Mouse (Mus musculus) limb, embryonic 13.5 days (tissue): Measurements from ENCODE around the gene Fuom. TPM values are rescaled to one million over a fixed set of nuclear protein-coding genes. Genes with fewer than 3 reads are reported as not detected.
A peak's percentile ranks its signal among the peaks of the same experiment; 100 is the strongest.

Experiments used
- ATAC-seq: fragments of 200-750 bp; cut with Nextera tagmentation; 2 replicates; pipeline ENCODE4 v1.8.0; 2017; ENCODE audit warnings: low read depth, moderate number of reproducible peaks, moderate TSS enrichment; ENCODE audit not compliant: low FRiP score
- H3K27ac ChIP-seq: fragments of 300-500 bp; sonication (generic); 2 replicates; pipeline ENCODE4 v1.5.1; 2015; ENCODE audit warnings: inconsistent platforms, mild to moderate bottlenecking, moderate library complexity
- H3K27me3 ChIP-seq: fragments of 300-500 bp; sonication (generic); 2 replicates; pipeline ENCODE4 v1.6.1; 2015; ENCODE audit warnings: mild to moderate bottlenecking, inconsistent platforms
- H3K36me3 ChIP-seq: fragments of 300-500 bp; sonication (generic); 2 replicates; pipeline ENCODE4 v1.6.1; 2015; ENCODE audit warnings: inconsistent platforms, mild to moderate bottlenecking, moderate library complexity
- H3K4me1 ChIP-seq: fragments of 300-500 bp; sonication (generic); 2 replicates; pipeline ENCODE4 v1.6.1; 2015; ENCODE audit warnings: inconsistent platforms
- H3K4me2 ChIP-seq: fragments of 300-500 bp; sonication (generic); replicated peaks from 2 replicates; pipeline ENCODE4 v1.6.1; 2015; ENCODE audit warnings: inconsistent platforms, mild to moderate bottlenecking, moderate library complexity
- H3K4me3 ChIP-seq: fragments of 300-500 bp; sonication (generic); 2 replicates; pipeline ENCODE4 v1.5.1; 2015; ENCODE audit warnings: moderate library complexity, mild to moderate bottlenecking, inconsistent platforms
- H3K9ac ChIP-seq: fragments of 300-500 bp; sonication (generic); 2 replicates; pipeline ENCODE4 v1.6.1; 2015; ENCODE audit warnings: mild to moderate bottlenecking, inconsistent platforms
- H3K9me3 ChIP-seq: fragments of 300-500 bp; sonication (generic); 2 replicates; pipeline ENCODE4 v1.6.1; 2016; ENCODE audit warnings: inconsistent platforms
- WGBS: fragments of 180-500 bp; shearing (Covaris S2); methylation state at CpG from one replicate; pipeline ENCODE4 v1.1.7; 2015; 5-methylcytosine and 5-hydroxymethylcytosine counted together
- polyA plus RNA-seq: library from polyadenylated mRNA; unstranded; fragments of >200 nt; fragmentation: Nextera tagmentation; extraction: Ambion mirVana; gene quantifications from 2 replicates; pipeline ENCODE4 v1.2.1, GENCODE M21; 2015

Gene Fuom
- polyA plus RNA-seq, 1 experiment from 2014 or later = 24.9 TPM

- H3K4me1 ChIP-seq = peaks cover 23% of the 10 kb centered on the region
- no peaks in the 10 kb centered on the region for H3K9me3 ChIP-seq
- H3K27ac ChIP-seq = no peak overlapping the region
- ATAC-seq = no peak
- peak overlapping the region; percentile 68 for H3K4me2 ChIP-seq
- H3K9ac ChIP-seq = 0 out of 2 replicates have a peak overlapping the region, but pooled peaks have one; percentile 45
- peaks cover 98% of the 10 kb centered on the region for H3K27me3 ChIP-seq
- H3K36me3 ChIP-seq = no peaks in the 10 kb centered on the region
- peak overlapping the region; percentile 41 for H3K4me3 ChIP-seq
- under 1% methylated on average over 33 of the region's 33 CpGs for WGBS
These were observed 54.4 kb downstream of the Fuom start for GRCm38 (mm10) chr7:140047811-140048311.

Other genes starting within 250 kb of the Fuom start
- gene Kndc1, start 207.7 kb downstream of the Fuom start, polyA plus RNA-seq = 0.11 and 0.20 TPM in 2 replicates
- 0.15 TPM in 1 of 2 replicates, not detected in the other for gene Utf1, start 158.7 kb downstream of the Fuom start, polyA plus RNA-seq
- gene 6430531B16Rik, start 123.7 kb downstream of the Fuom start, polyA plus RNA-seq = 0.52 and 0.53 TPM in 2 replicates
- 2.3 and 2.8 TPM in 2 replicates for gene Adam8, start 109.9 kb downstream of the Fuom start, polyA plus RNA-seq
- gene Zfp511, start 66.0 kb downstream of the Fuom start, polyA plus RNA-seq = 38.9 and 41.8 TPM in 2 replicates
- gene Tubgcp2, start 65.8 kb downstream of the Fuom start, polyA plus RNA-seq = 67.4 and 68.0 TPM in 2 replicates
- gene Msx3, start 53.4 kb downstream of the Fuom start, polyA plus RNA-seq = not detected in 2 replicates
- gene Caly, start 19.9 kb downstream of the Fuom start, polyA plus RNA-seq = 1.1 TPM in 2 replicates
- 0.25 TPM in 1 of 2 replicates, not detected in the other for gene Prap1, start 9.0 kb downstream of the Fuom start, polyA plus RNA-seq
- gene Paox, start 13.4 kb upstream of the Fuom start, polyA plus RNA-seq = 18.9 and 19.6 TPM in 2 replicates
- gene Echs1, start 14.0 kb upstream of the Fuom start, polyA plus RNA-seq = 150 and 151 TPM in 2 replicates
- gene Mtg1, start 35.1 kb upstream of the Fuom start, polyA plus RNA-seq = 22.7 and 23.6 TPM in 2 replicates
- gene Sprn, start 52.4 kb upstream of the Fuom start, polyA plus RNA-seq = 0.17 and 0.23 TPM in 2 replicates
- gene Olfr522, start 62.3 kb upstream of the Fuom start, polyA plus RNA-seq = not detected in 2 replicates
- not detected in 2 replicates for gene Olfr523, start 70.8 kb upstream of the Fuom start, polyA plus RNA-seq
- gene Olfr524, start 103.5 kb upstream of the Fuom start, polyA plus RNA-seq = not detected in 2 replicates
- gene Cd163l1, start 115.8 kb upstream of the Fuom start, polyA plus RNA-seq = 0.04 and 0.15 TPM in 2 replicates
- not detected in 2 replicates for gene 5830411N06Rik, start 144.8 kb upstream of the Fuom start, polyA plus RNA-seq
- gene Olfr525, start 218.4 kb upstream of the Fuom start, polyA plus RNA-seq = not detected in 2 replicates
- not detected in 2 replicates for gene Olfr527, start 231.6 kb upstream of the Fuom start, polyA plus RNA-seq